Mouse (Mus musculus) stomach, postnatal 0 days (tissue): ENCODE data around the gene Prpf40b.

Source experiments
- CTCF ChIP-seq: IDR thresholded peaks from 2 replicates; pipeline ENCODE4 v1.5.1; 2016; ENCODE audit warnings: antibody characterized with exemption, low read depth, mild to moderate bottlenecking, moderate library complexity
- EP300 ChIP-seq: optimal IDR thresholded peaks from 2 replicates; pipeline ENCODE3; 2016; ENCODE audit warnings: antibody characterized with exemption

GRCm38 (mm10) chr15:99319411-99319871 lies 24.6 kb downstream of the Prpf40b start:
- TF ChIP-seq CTCF = no peak
- TF ChIP-seq EP300 = no peak
